Mouse (Mus musculus): ENCODE measurements at regions not wholly inside any gene's neighbourhood (a gene's known extent, or its start where the extent isn't known, plus 50 kb on each side); places are given as distances from the start of the nearest gene placed in this dataset.

- no peak for DNase-seq (ENCODE audit: low spot score)
Observed at GRCm38 (mm10) chr13:51227836-51228235, 57.0 kb downstream of the Nxnl2 start.

GRCm38 (mm10) chr13:51228862-51229770, 58.3 kb downstream of the Nxnl2 start:
- Histone ChIP-seq H3K36me3 (no peaks in the 10 kb centered on the region), H3K27me3 (ENCODE audit: insufficient read depth, poor library complexity, severe bottlenecking) (no peaks in the 10 kb centered on the region), H3K4me3 (peak overlapping the region; percentile 31), H3K27ac (peak overlapping the region; percentile 89), H3K9me3 (peaks cover 3% of the 10 kb centered on the region; the same call in 1 of the 2 replicates), H3K4me1 (replicated peaks) (peaks cover 23% of the 10 kb centered on the region)
- 23% methylated on average over 30 of the region's 30 CpGs for WGBS
- DNase-seq (ENCODE audit: low spot score): peak; percentile 68

More at GRCm38 (mm10) chr13:51227836-51228235, 57.0 kb downstream of the Nxnl2 start:
- peaks cover 3% of the 10 kb centered on the region; the same call in 1 of the 2 replicates for H3K9me3 ChIP-seq
- H3K4me1 ChIP-seq (replicated peaks): peaks cover 31% of the 10 kb centered on the region
- H3K36me3 ChIP-seq: no peaks in the 10 kb centered on the region
- H3K4me3 ChIP-seq: no peak overlapping the region
- H3K27me3 ChIP-seq (ENCODE audit: insufficient read depth, poor library complexity, severe bottlenecking): no peaks in the 10 kb centered on the region
- H3K27ac ChIP-seq: no peak overlapping the region; the same call in 1 of the 2 replicates
- WGBS: 89% methylated on average over 9 of the region's 9 CpGs

GRCm38 (mm10) chr13:51229862-51230261, 59.0 kb downstream of the Nxnl2 start:
- Histone ChIP-seq H3K4me1 (replicated peaks) (peaks cover 23% of the 10 kb centered on the region), H3K27me3 (ENCODE audit: insufficient read depth, poor library complexity, severe bottlenecking) (no peaks in the 10 kb centered on the region), H3K27ac (peak overlapping the region; percentile 89), H3K9me3 (no peaks in the 10 kb centered on the region; the same call in 1 of the 2 replicates), H3K4me3 (peak overlapping the region; percentile 31; the same call in 1 of the 2 replicates), H3K36me3 (no peaks in the 10 kb centered on the region)
- DNase-seq (ENCODE audit: low spot score): peak; percentile 9
- WGBS: 73% methylated on average over 4 of the region's 4 CpGs

GRCm38 (mm10) chr13:51231586-51231985, 60.8 kb downstream of the Nxnl2 start:
- 77% methylated on average over 4 of the region's 4 CpGs for WGBS
- no peak overlapping the region for H3K4me3 ChIP-seq
- H3K27ac ChIP-seq: no peak overlapping the region
- H3K36me3 ChIP-seq: no peaks in the 10 kb centered on the region
- no peaks in the 10 kb centered on the region for H3K9me3 ChIP-seq
- DNase-seq (ENCODE audit: low spot score): no peak
- peaks cover 23% of the 10 kb centered on the region for H3K4me1 ChIP-seq (replicated peaks)
- no peaks in the 10 kb centered on the region for H3K27me3 ChIP-seq (ENCODE audit: insufficient read depth, poor library complexity, severe bottlenecking)

GRCm38 (mm10) chr13:51247378-51247777, 76.6 kb downstream of the Nxnl2 start:
- Histone ChIP-seq H3K36me3 (no peaks in the 10 kb centered on the region), H3K27me3 (ENCODE audit: insufficient read depth, poor library complexity, severe bottlenecking) (no peaks in the 10 kb centered on the region), H3K9me3 (no peaks in the 10 kb centered on the region), H3K4me1 (replicated peaks) (no peaks in the 10 kb centered on the region), H3K4me3 (no peak overlapping the region), H3K27ac (no peak overlapping the region)
- DNase-seq (ENCODE audit: low spot score): no peak
- WGBS: 85% methylated on average over 3 of the region's 3 CpGs

- H3K27me3 ChIP-seq (ENCODE audit: insufficient read depth, poor library complexity, severe bottlenecking): no peaks in the 10 kb centered on the region
- no peak overlapping the region for H3K4me3 ChIP-seq
- H3K27ac ChIP-seq: no peak overlapping the region
- no peaks in the 10 kb centered on the region for H3K36me3 ChIP-seq
- peaks cover 6% of the 10 kb centered on the region; the same call in 1 of the 2 replicates for H3K9me3 ChIP-seq
- DNase-seq (ENCODE audit: low spot score): no peak
- peaks cover 3% of the 10 kb centered on the region for H3K4me1 ChIP-seq (replicated peaks)
- 80% methylated on average over 1 of the region's 1 CpGs for WGBS
Observed at GRCm38 (mm10) chr13:51253371-51253770, 82.5 kb downstream of the Nxnl2 start.

GRCm38 (mm10) chr13:51255688-51256087, 84.9 kb downstream of the Nxnl2 start:
- DNase-seq (ENCODE audit: low spot score): no peak
- Histone ChIP-seq H3K27ac (no peak overlapping the region), H3K9me3 (peaks cover 6% of the 10 kb centered on the region; the same call in 1 of the 2 replicates), H3K4me3 (no peak overlapping the region), H3K4me1 (replicated peaks) (peaks cover 17% of the 10 kb centered on the region), H3K27me3 (ENCODE audit: insufficient read depth, poor library complexity, severe bottlenecking) (no peaks in the 10 kb centered on the region), H3K36me3 (no peaks in the 10 kb centered on the region)
- 93% methylated on average over 5 of the region's 5 CpGs for WGBS

GRCm38 (mm10) chr13:51258752-51259721, 88.2 kb downstream of the Nxnl2 start:
- H3K27ac ChIP-seq: peak overlapping the region; percentile 47
- no peaks in the 10 kb centered on the region for H3K27me3 ChIP-seq (ENCODE audit: insufficient read depth, poor library complexity, severe bottlenecking)
- no peaks in the 10 kb centered on the region for H3K36me3 ChIP-seq
- peak; percentile 59 for DNase-seq (ENCODE audit: low spot score)
- no peak overlapping the region for H3K4me3 ChIP-seq
- 48% methylated on average over 13 of the region's 13 CpGs for WGBS
- peaks cover 26% of the 10 kb centered on the region for H3K4me1 ChIP-seq (replicated peaks)
- peaks cover 6% of the 10 kb centered on the region; the same call in 1 of the 2 replicates for H3K9me3 ChIP-seq

GRCm38 (mm10) chr13:51261619-51262018, 90.8 kb downstream of the Nxnl2 start:
- Histone ChIP-seq H3K9me3 (peaks cover 3% of the 10 kb centered on the region; the same call in 1 of the 2 replicates), H3K27me3 (ENCODE audit: insufficient read depth, poor library complexity, severe bottlenecking) (no peaks in the 10 kb centered on the region), H3K4me1 (replicated peaks) (peaks cover 26% of the 10 kb centered on the region), H3K27ac (no peak overlapping the region), H3K36me3 (no peaks in the 10 kb centered on the region), H3K4me3 (no peak overlapping the region)
- DNase-seq (ENCODE audit: low spot score): no peak
- 75% methylated on average over 8 of the region's 8 CpGs for WGBS

GRCm38 (mm10) chr13:51272786-51273185, 102.0 kb downstream of the Nxnl2 start:
- Histone ChIP-seq H3K27ac (no peak overlapping the region), H3K9me3 (peaks cover 8% of the 10 kb centered on the region; the same call in 1 of the 2 replicates), H3K36me3 (no peaks in the 10 kb centered on the region), H3K4me3 (no peak overlapping the region), H3K4me1 (replicated peaks) (0 out of 2 replicates have a peak, but pooled peaks cover 11% of the 10 kb centered on the region), H3K27me3 (ENCODE audit: insufficient read depth, poor library complexity, severe bottlenecking) (no peaks in the 10 kb centered on the region)
- WGBS: 79% methylated on average over 4 of the region's 4 CpGs
- no peak for DNase-seq (ENCODE audit: low spot score)

GRCm38 (mm10) chr13:51274639-51275038, 103.8 kb downstream of the Nxnl2 start:
- no peaks in the 10 kb centered on the region for H3K36me3 ChIP-seq
- H3K27me3 ChIP-seq (ENCODE audit: insufficient read depth, poor library complexity, severe bottlenecking): no peaks in the 10 kb centered on the region
- peaks cover 21% of the 10 kb centered on the region for H3K4me1 ChIP-seq (replicated peaks)
- H3K9me3 ChIP-seq: peaks cover 8% of the 10 kb centered on the region; the same call in 1 of the 2 replicates
- 66% methylated on average over 5 of the region's 5 CpGs for WGBS
- peak overlapping the region; percentile 53 for H3K27ac ChIP-seq
- no peak overlapping the region for H3K4me3 ChIP-seq
- DNase-seq (ENCODE audit: low spot score): no peak

- Histone ChIP-seq H3K27me3 (ENCODE audit: insufficient read depth, poor library complexity, severe bottlenecking) (no peaks in the 10 kb centered on the region), H3K4me1 (replicated peaks) (peaks cover 35% of the 10 kb centered on the region), H3K36me3 (no peaks in the 10 kb centered on the region), H3K27ac (peak overlapping the region; percentile 5; the same call in 1 of the 2 replicates), H3K4me3 (no peak overlapping the region), H3K9me3 (peaks cover 7% of the 10 kb centered on the region; the same call in 1 of the 2 replicates)
- WGBS: 91% methylated on average over 7 of the region's 7 CpGs
- DNase-seq (ENCODE audit: low spot score): no peak
Observed at GRCm38 (mm10) chr13:51276601-51277000, 105.8 kb downstream of the Nxnl2 start.

Measured in hindbrain, embryonic 10.5 days (tissue).